Mouse (Mus musculus) C2C12 (cell line): ENCODE measurements around the gene Dao. TPM values are rescaled to one million over a fixed set of nuclear protein-coding genes. Genes with fewer than 3 reads are reported as not detected.

Source experiments
- H3K27me3 ChIP-seq: one replicate; pipeline ENCODE4 v1.6.1; 2011; ENCODE audit not compliant: control insufficient read depth, insufficient read depth, insufficient read length
- H3K36me3 ChIP-seq: one replicate; pipeline ENCODE4 v1.6.1; 2011; ENCODE audit not compliant: control insufficient read depth, insufficient read depth
- H3K4me3 ChIP-seq: one replicate; pipeline ENCODE4 v1.5.1; 2011; ENCODE audit warnings: mild to moderate bottlenecking, control low read depth; ENCODE audit not compliant: poor library complexity, insufficient read depth, severe bottlenecking
- H3K79me2 ChIP-seq: one replicate; pipeline ENCODE4 v1.6.1; 2011; ENCODE audit not compliant: control insufficient read depth, insufficient read depth
- H3K79me3 ChIP-seq: one replicate; pipeline ENCODE4 v1.6.1; 2011; ENCODE audit warnings: low read depth, control low read depth
- H3ac ChIP-seq: one replicate; pipeline ENCODE3; 2011; ENCODE audit warnings: low read depth; ENCODE audit not compliant: control insufficient read depth, insufficient read length
- CEBPB ChIP-seq: IDR thresholded peaks from one replicate; pipeline ENCODE4 v1.6.1; 2011; ENCODE audit warnings: low read depth, mild to moderate bottlenecking, control low read depth, moderate library complexity
- CTCF ChIP-seq: IDR thresholded peaks from one replicate; pipeline ENCODE4 v1.5.1; 2011; ENCODE audit not compliant: control insufficient read depth, insufficient read depth, insufficient read length
- FOSL1 ChIP-seq: IDR thresholded peaks from one replicate; pipeline ENCODE4 v1.8.0; 2011; ENCODE audit warnings: mild to moderate bottlenecking, low read length; ENCODE audit not compliant: poor library complexity, insufficient read depth, severe bottlenecking
- MAX ChIP-seq: IDR thresholded peaks from one replicate; pipeline ENCODE4 v1.6.1; 2011; ENCODE audit warnings: mild to moderate bottlenecking, control low read depth
- MYOD1 ChIP-seq: IDR thresholded peaks from one replicate; pipeline ENCODE4 v1.6.1; 2011; ENCODE audit warnings: low read depth; ENCODE audit not compliant: control insufficient read depth, insufficient read length
- MYOG ChIP-seq: IDR thresholded peaks from one replicate; pipeline ENCODE4 v1.6.1; 2011; ENCODE audit not compliant: control insufficient read depth, insufficient read length; ENCODE audit errors: extremely low read depth
- USF1 ChIP-seq: IDR thresholded peaks from one replicate; pipeline ENCODE4 v1.6.1; 2011; ENCODE audit warnings: low read depth, mild to moderate bottlenecking, control low read depth, moderate library complexity
- polyA plus RNA-seq: library from polyadenylated mRNA; unstranded; fragments of >200 nt; fragmentation: generic; extraction: Trizol; gene quantifications from one replicate; pipeline ENCODE4 v1.2.1, GENCODE M21; 2012; ENCODE audit warnings: missing spikeins

Gene Dao
- polyA plus RNA-seq, 1 experiment: not detected

DNA sequence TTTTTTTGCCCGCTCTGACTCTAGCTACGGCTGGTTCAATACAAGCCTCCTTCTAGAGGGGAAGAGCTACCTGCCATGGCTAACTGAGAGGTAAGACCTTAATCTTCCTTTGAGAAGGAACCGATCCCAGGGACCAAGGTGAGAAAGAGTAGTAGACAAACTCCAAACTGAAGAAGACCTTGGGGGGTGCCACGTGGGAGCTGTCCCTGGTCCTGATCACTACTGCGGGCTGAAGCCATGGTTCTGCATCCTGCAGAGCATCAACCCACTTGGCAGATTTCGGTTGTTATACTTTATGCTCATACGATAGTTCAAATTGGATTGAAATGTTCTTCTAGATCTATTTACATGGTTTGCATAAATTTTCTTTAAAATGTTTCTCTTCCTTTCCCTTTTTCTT is 11.6 kb downstream of the Dao start:
- Histone ChIP-seq H3ac (no peak overlapping the region), H3K27me3 (peaks cover 27% of the 10 kb centered on the region), H3K79me2 (no peaks in the 10 kb centered on the region), H3K79me3 (no peaks in the 10 kb centered on the region), H3K36me3 (no peaks in the 10 kb centered on the region), H3K4me3 (no peak overlapping the region)
- TF ChIP-seq FOSL1 (no peak), USF1 (no peak), CEBPB (no peak), MYOD1 (no peak), CTCF (no peak), MYOG (no peak), MAX (no peak)

- no peaks in the 10 kb centered on the region for H3K79me2 ChIP-seq
- H3K36me3 ChIP-seq: no peaks in the 10 kb centered on the region
- TF ChIP-seq MAX (no peak), CTCF (no peak), USF1 (no peak), MYOD1 (no peak), MYOG (no peak), FOSL1 (no peak), CEBPB (no peak)
- H3ac ChIP-seq: no peak overlapping the region
- H3K4me3 ChIP-seq: no peak overlapping the region
- H3K27me3 ChIP-seq: peaks cover 15% of the 10 kb centered on the region
- no peaks in the 10 kb centered on the region for H3K79me3 ChIP-seq
Measured at GRCm38 (mm10) chr5:114024390-114024789, 20.9 kb downstream of the Dao start.

GRCm38 (mm10) chr5:114024885-114025284 is 21.4 kb downstream of the Dao start:
- H3ac ChIP-seq: no peak overlapping the region
- no peak overlapping the region for H3K4me3 ChIP-seq
- peaks cover 13% of the 10 kb centered on the region for H3K27me3 ChIP-seq

GRCm38 (mm10) chr5:114027217-114027944 is 23.9 kb downstream of the Dao start:
- Histone ChIP-seq H3K79me2 (no peaks in the 10 kb centered on the region), H3ac (no peak overlapping the region), H3K27me3 (peaks cover 8% of the 10 kb centered on the region), H3K79me3 (no peaks in the 10 kb centered on the region), H3K36me3 (no peaks in the 10 kb centered on the region), H3K4me3 (no peak overlapping the region)
- TF ChIP-seq MAX: no peak
- no peak for TF ChIP-seq CTCF
- TF ChIP-seq FOSL1: no peak
- TF ChIP-seq CEBPB: no peak
- no peak for TF ChIP-seq MYOG
- no peak for TF ChIP-seq MYOD1
- no peak for TF ChIP-seq USF1

More at GRCm38 (mm10) chr5:114024885-114025284, 21.4 kb downstream of the Dao start:
- Histone ChIP-seq H3K36me3 (no peaks in the 10 kb centered on the region), H3K79me2 (no peaks in the 10 kb centered on the region), H3K79me3 (no peaks in the 10 kb centered on the region)
- TF ChIP-seq CEBPB: no peak
- TF ChIP-seq FOSL1: no peak
- TF ChIP-seq MAX: no peak
- no peak for TF ChIP-seq CTCF
- TF ChIP-seq USF1: no peak
- no peak for TF ChIP-seq MYOD1
- TF ChIP-seq MYOG: no peak

DNA sequence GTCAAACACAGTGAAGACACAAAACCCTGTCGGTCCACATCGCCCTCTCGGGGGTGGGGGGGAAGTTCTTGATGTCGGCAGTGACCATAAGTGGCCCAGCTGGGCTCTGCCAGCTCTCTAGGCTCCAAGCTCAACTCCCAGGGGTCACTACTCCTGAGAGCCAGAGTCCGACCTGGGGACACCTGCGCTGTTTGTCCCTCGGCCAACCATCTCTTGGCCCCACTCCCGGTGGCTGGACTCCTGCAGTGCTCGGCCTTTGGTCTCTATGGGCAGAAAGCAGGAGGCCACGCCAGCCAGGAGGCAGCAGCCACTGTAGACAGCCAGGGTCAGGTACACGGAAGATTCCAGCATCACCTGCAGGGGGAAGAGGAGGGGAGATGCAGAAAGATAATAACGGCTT is 24.6 kb downstream of the Dao start:
- no peaks in the 10 kb centered on the region for H3K36me3 ChIP-seq
- H3K79me3 ChIP-seq: no peaks in the 10 kb centered on the region
- peaks cover 8% of the 10 kb centered on the region for H3K27me3 ChIP-seq
- TF ChIP-seq CTCF: no peak
- no peak for TF ChIP-seq MYOG
- no peak for TF ChIP-seq CEBPB
- TF ChIP-seq FOSL1: no peak
- no peak for TF ChIP-seq MYOD1
- TF ChIP-seq MAX: no peak
- TF ChIP-seq USF1: no peak
- H3K79me2 ChIP-seq: no peaks in the 10 kb centered on the region
- H3K4me3 ChIP-seq: no peak overlapping the region
- H3ac ChIP-seq: no peak overlapping the region

- no peak overlapping the region for H3K4me3 ChIP-seq
- TF ChIP-seq MAX (no peak), CTCF (no peak), CEBPB (no peak), MYOD1 (no peak), USF1 (no peak), FOSL1 (no peak), MYOG (no peak)
- H3ac ChIP-seq: no peak overlapping the region
- H3K36me3 ChIP-seq: no peaks in the 10 kb centered on the region
- H3K27me3 ChIP-seq: peaks cover 27% of the 10 kb centered on the region
- no peaks in the 10 kb centered on the region for H3K79me3 ChIP-seq
- H3K79me2 ChIP-seq: no peaks in the 10 kb centered on the region
Measured at GRCm38 (mm10) chr5:114030652-114031051, 27.1 kb downstream of the Dao start.
